8 mouse cellular contexts compared by ENCODE assay signal in genomic region chr6:6005762-6006431, GRCm38 (mm10).
DNase-seq lines count a peak whose midpoint lies in the region; ATAC-seq and TF ChIP-seq lines count a peak whose summit lies in the region.

No protein-coding gene starts in this region.

- H3K9me3 ChIP-seq in forebrain, embryonic 10.5 days, result no peaks in the 10 kb centered on the region
- no peaks in the 10 kb centered on the region for H3K9me3 ChIP-seq in heart, embryonic 14.5 days (ENCODE audit: control insufficient read depth, low read length)
- no peaks in the 10 kb centered on the region for H3K9me3 ChIP-seq in kidney, postnatal 0 days (replicated peaks; ENCODE audit: low read length)
- H3K9me3 ChIP-seq in midbrain, postnatal 0 days (ENCODE audit: low read length), result no peaks in the 10 kb centered on the region
- no peaks in the 10 kb centered on the region for H3K9me3 ChIP-seq in stomach, embryonic 16.5 days (replicated peaks; ENCODE audit: control insufficient read depth, low read length)

- 2% methylated on average over 42 of the region's 42 CpGs for WGBS in forebrain, embryonic 10.5 days
- 3% methylated on average over 42 of the region's 42 CpGs for WGBS in heart, embryonic 14.5 days
- 1% methylated on average over 42 of the region's 42 CpGs for WGBS in kidney, postnatal 0 days
- 6% methylated on average over 42 of the region's 42 CpGs for WGBS in liver, adult 2 months
- WGBS in midbrain, postnatal 0 days, result 2% methylated on average over 42 of the region's 42 CpGs
- 6% methylated on average over 42 of the region's 42 CpGs for WGBS in stomach, embryonic 16.5 days

- peak overlapping the region; percentile 97 for H3K4me2 ChIP-seq in heart, embryonic 14.5 days (ENCODE audit: low read length)
- H3K4me2 ChIP-seq in kidney, postnatal 0 days (ENCODE audit: low read length), result peak overlapping the region; percentile 88
- peak overlapping the region; percentile 78 for H3K4me2 ChIP-seq in midbrain, postnatal 0 days (ENCODE audit: low read depth, low read length, poor library complexity, severe bottlenecking)
- peak overlapping the region; percentile 80 for H3K4me2 ChIP-seq in stomach, embryonic 16.5 days (ENCODE audit: low read depth, low read length)

- peak overlapping the region; percentile 61 for H3K4me3 ChIP-seq in forebrain, embryonic 10.5 days
- H3K4me3 ChIP-seq in heart, embryonic 14.5 days (ENCODE audit: control insufficient read depth in 1 of 2, insufficient read depth in 1 of 2, low read depth in 1 of 2, low read length in 2 of 2), result peak overlapping the region; percentile 64 to 68
- peak overlapping the region; percentile 45 for H3K4me3 ChIP-seq in kidney, postnatal 0 days (replicated peaks; ENCODE audit: low read depth, low read length)
- peak overlapping the region; percentile 65 for H3K4me3 ChIP-seq in liver, adult 2 months (ENCODE audit: insufficient read depth, low read depth, low read length)
- H3K4me3 ChIP-seq in midbrain, postnatal 0 days (ENCODE audit: low read depth, low read length), result peak overlapping the region; percentile 44
- peak overlapping the region; percentile 58 for H3K4me3 ChIP-seq in stomach, embryonic 16.5 days (replicated peaks; ENCODE audit: low read length)

- TF ChIP-seq POLR2A in brain, embryonic 14.5 days (IDR thresholded peaks at IDR 0.05; ENCODE audit: borderline replicate concordance, extremely low read depth, insufficient read depth, insufficient read length, poor library complexity, severe bottlenecking), result no peak
- TF ChIP-seq POLR2A in liver, adult 2 months (IDR thresholded peaks at IDR 0.05; ENCODE audit: extremely low read depth, insufficient read depth, low read length), result no peak

- H3K36me3 ChIP-seq in forebrain, embryonic 10.5 days (replicated peaks), result no peaks in the 10 kb centered on the region
- no peaks in the 10 kb centered on the region for H3K36me3 ChIP-seq in heart, embryonic 14.5 days (ENCODE audit: control insufficient read depth, insufficient read depth, low read length)
- H3K36me3 ChIP-seq in kidney, postnatal 0 days (ENCODE audit: insufficient read depth, low read length), result no peaks in the 10 kb centered on the region
- no peaks in the 10 kb centered on the region for H3K36me3 ChIP-seq in liver, adult 2 months (ENCODE audit: control insufficient read depth, insufficient read depth, low read length)
- no peaks in the 10 kb centered on the region for H3K36me3 ChIP-seq in midbrain, postnatal 0 days (ENCODE audit: insufficient read depth, low read length)
- H3K36me3 ChIP-seq in stomach, embryonic 16.5 days (ENCODE audit: control insufficient read depth, insufficient read depth, low read length), result no peaks in the 10 kb centered on the region

- DNase-seq in CD4-positive helper T cell, adult 2 months (ENCODE audit: low read depth, low spot score), result peak; percentile 21
- DNase-seq in brain, embryonic 14.5 days (ENCODE audit: low read depth), result peak; percentile 95
- DNase-seq in forebrain, embryonic 10.5 days (ENCODE audit: extremely low spot score, low spot score), result peak; percentile 88
- DNase-seq in kidney, postnatal 0 days (ENCODE audit: low spot score), result peak; percentile 91
- DNase-seq in liver, adult 2 months (ENCODE audit: extremely low read depth, low read depth, low spot score), result peak; percentile 29
- DNase-seq in midbrain, postnatal 0 days (ENCODE audit: low spot score), result peak; percentile 84

- H3K79me2 ChIP-seq in liver, adult 2 months (ENCODE audit: control insufficient read depth, insufficient read depth, low read length), result no peaks in the 10 kb centered on the region

- TF ChIP-seq CTCF in brain, embryonic 14.5 days (IDR thresholded peaks at IDR 0.05; ENCODE audit: borderline replicate concordance, extremely low read depth, insufficient read depth, insufficient read length), result peak; percentile 98
- TF ChIP-seq CTCF in kidney, postnatal 0 days (IDR thresholded peaks at IDR 0.05; ENCODE audit: low read depth), result peak; percentile 96
- TF ChIP-seq CTCF in liver, adult 2 months (IDR thresholded peaks at IDR 0.05; ENCODE audit: low read depth, low read length), result peak; percentile 93
- peak; percentile 97 for TF ChIP-seq CTCF in midbrain, postnatal 0 days (IDR thresholded peaks at IDR 0.05)

- peaks cover 20% of the 10 kb centered on the region for H3K4me1 ChIP-seq in forebrain, embryonic 10.5 days
- H3K4me1 ChIP-seq in heart, embryonic 14.5 days (ENCODE audit: control insufficient read depth in 2 of 2, insufficient read depth in 2 of 2, low read length in 2 of 2), result peaks cover 0 to 15% of the 10 kb centered on the region in 2 experiments; a peak in 2 of 4 replicates
- no peaks in the 10 kb centered on the region for H3K4me1 ChIP-seq in kidney, postnatal 0 days (replicated peaks; ENCODE audit: insufficient read depth, low read length)
- no peaks in the 10 kb centered on the region for H3K4me1 ChIP-seq in liver, adult 2 months (ENCODE audit: control insufficient read depth, insufficient read depth, low read length)
- no peaks in the 10 kb centered on the region for H3K4me1 ChIP-seq in midbrain, postnatal 0 days (ENCODE audit: insufficient read depth, low read length)
- H3K4me1 ChIP-seq in stomach, embryonic 16.5 days (ENCODE audit: control insufficient read depth, insufficient read depth, low read length), result no peaks in the 10 kb centered on the region

- H3K27ac ChIP-seq in forebrain, embryonic 10.5 days, result peak overlapping the region; percentile 80
- no peak overlapping the region for H3K27ac ChIP-seq in heart, embryonic 14.5 days (replicated peaks in 1 of 2; ENCODE audit: control insufficient read depth in 1 of 2, insufficient read depth in 1 of 2, low read depth in 2 of 2, low read length in 2 of 2)
- no peak overlapping the region for H3K27ac ChIP-seq in kidney, postnatal 0 days
- H3K27ac ChIP-seq in liver, adult 2 months (replicated peaks; ENCODE audit: insufficient read depth, low read depth, low read length), result no peak overlapping the region
- no peak overlapping the region for H3K27ac ChIP-seq in midbrain, postnatal 0 days (ENCODE audit: low read depth, low read length)
- no peak overlapping the region for H3K27ac ChIP-seq in stomach, embryonic 16.5 days (ENCODE audit: low read length)

- H3K9ac ChIP-seq in heart, embryonic 14.5 days (ENCODE audit: low read length), result peak overlapping the region; percentile 75
- no peak overlapping the region for H3K9ac ChIP-seq in kidney, postnatal 0 days (ENCODE audit: low read depth, low read length)
- peak overlapping the region; percentile 46 for H3K9ac ChIP-seq in liver, adult 2 months (ENCODE audit: low read depth, low read length)
- no peak overlapping the region for H3K9ac ChIP-seq in midbrain, postnatal 0 days (replicated peaks; ENCODE audit: low read length, poor library complexity, severe bottlenecking)
- H3K9ac ChIP-seq in stomach, embryonic 16.5 days (ENCODE audit: low read length), result peak overlapping the region; percentile 64

- ATAC-seq in heart, embryonic 14.5 days (ENCODE audit: insufficient number of reproducible peaks, insufficient read depth, low FRiP score, low read depth), result peak; percentile 79; the same call in 1 of the 2 replicates
- ATAC-seq in kidney, postnatal 0 days (replicated peaks; ENCODE audit: low FRiP score, low read depth), result peak; percentile 95
- peak; percentile 92 for ATAC-seq in midbrain, postnatal 0 days (ENCODE audit: low FRiP score)
- ATAC-seq in stomach, embryonic 16.5 days (ENCODE audit: insufficient read depth, low FRiP score), result peak; percentile 86

- H3K27me3 ChIP-seq in forebrain, embryonic 10.5 days (ENCODE audit: poor library complexity, severe bottlenecking), result peaks cover 14% of the 10 kb centered on the region
- H3K27me3 ChIP-seq in heart, embryonic 14.5 days (ENCODE audit: control insufficient read depth, insufficient read depth, low read length), result no peaks in the 10 kb centered on the region
- H3K27me3 ChIP-seq in kidney, postnatal 0 days (ENCODE audit: insufficient read depth, low read length), result no peaks in the 10 kb centered on the region
- H3K27me3 ChIP-seq in liver, adult 2 months (ENCODE audit: control insufficient read depth, insufficient read depth, low read length), result no peaks in the 10 kb centered on the region
- H3K27me3 ChIP-seq in midbrain, postnatal 0 days (ENCODE audit: insufficient read depth, low read length), result 0 out of 2 replicates have a peak, but pooled peaks cover 7% of the 10 kb centered on the region
- H3K27me3 ChIP-seq in stomach, embryonic 16.5 days (ENCODE audit: control insufficient read depth, insufficient read depth, low read length), result no peaks in the 10 kb centered on the region

Comparison
In these comparisons a context has a peak if more than half of its experiments do, and no peak if none do; other contexts are left out.
1. DNase-seq: peak in every context shown above with its lines; median percentile 95 in brain, embryonic 14.5 days; 91 in kidney, postnatal 0 days; 88 in forebrain, embryonic 10.5 days; 84 in midbrain, postnatal 0 days; 29 in liver, adult 2 months; 21 in CD4-positive helper T cell, adult 2 months.
2. H3K9ac ChIP-seq: peak in heart, embryonic 14.5 days (single experiment), liver, adult 2 months (single experiment) and stomach, embryonic 16.5 days (single experiment); none in kidney, postnatal 0 days (single experiment) and midbrain, postnatal 0 days (single experiment).
3. Peak in every context shown above with its lines, with median percentiles within 50 percentile points of each other: CTCF ChIP-seq, H3K4me3 ChIP-seq, ATAC-seq and H3K4me2 ChIP-seq.